Mouse (Mus musculus): ENCODE data around the gene AU040320.

The AU040320 gene

GRCm38 (mm10) chr4:126782512-126782911, 29.2 kb downstream of the AU040320 start:
- no peak for DNase-seq (ENCODE audit: extremely low spot score)

GRCm38 (mm10) chr4:126782996-126783395, 29.7 kb downstream of the AU040320 start:
- DNase-seq (ENCODE audit: extremely low spot score), result no peak

- no peak for DNase-seq (ENCODE audit: extremely low spot score)
Measured at GRCm38 (mm10) chr4:126792341-126793102, 39.2 kb downstream of the AU040320 start.

- DNase-seq (ENCODE audit: extremely low spot score), result no peak
Measured at GRCm38 (mm10) chr4:126802174-126802573, 48.8 kb downstream of the AU040320 start.

GRCm38 (mm10) chr4:126803268-126803873, 50.0 kb downstream of the AU040320 start:
- no peak for DNase-seq (ENCODE audit: extremely low spot score)

GRCm38 (mm10) chr4:126805741-126806140, 52.4 kb downstream of the AU040320 start:
- no peak for DNase-seq (ENCODE audit: extremely low spot score)

GRCm38 (mm10) chr4:126806692-126807427, 53.5 kb downstream of the AU040320 start:
- DNase-seq (ENCODE audit: extremely low spot score), result no peak

GRCm38 (mm10) chr4:126810566-126810965, 57.2 kb downstream of the AU040320 start:
- no peak for DNase-seq (ENCODE audit: extremely low spot score)

GRCm38 (mm10) chr4:126813212-126813611, 59.9 kb downstream of the AU040320 start:
- no peak for DNase-seq (ENCODE audit: extremely low spot score)

- DNase-seq (ENCODE audit: extremely low spot score), result no peak
Measured at GRCm38 (mm10) chr4:126814854-126815253, 61.5 kb downstream of the AU040320 start.

- DNase-seq (ENCODE audit: extremely low spot score), result no peak
Measured at GRCm38 (mm10) chr4:126822891-126823882, 69.8 kb downstream of the AU040320 start.

- no peak for DNase-seq (ENCODE audit: extremely low spot score)
Measured at GRCm38 (mm10) chr4:126823917-126824316, 70.6 kb downstream of the AU040320 start.

- no peak for DNase-seq (ENCODE audit: extremely low spot score)
Measured at GRCm38 (mm10) chr4:126831122-126831521, 77.8 kb downstream of the AU040320 start.

- DNase-seq (ENCODE audit: extremely low spot score), result no peak
Measured at GRCm38 (mm10) chr4:126838799-126839198, 85.5 kb downstream of the AU040320 start.

- DNase-seq (ENCODE audit: extremely low spot score), result peak; percentile 82
Measured at GRCm38 (mm10) chr4:126839873-126840272, 86.5 kb downstream of the AU040320 start.

GRCm38 (mm10) chr4:126840996-126841560, 87.7 kb downstream of the AU040320 start:
- no peak for DNase-seq (ENCODE audit: extremely low spot score)

- no peak for DNase-seq (ENCODE audit: extremely low spot score)
Measured at GRCm38 (mm10) chr4:126842911-126843310, 89.6 kb downstream of the AU040320 start.

GRCm38 (mm10) chr4:126845664-126846063, 92.3 kb downstream of the AU040320 start:
- no peak for DNase-seq (ENCODE audit: extremely low spot score)

GRCm38 (mm10) chr4:126846971-126847370, 93.6 kb downstream of the AU040320 start:
- DNase-seq (ENCODE audit: extremely low spot score), result no peak

- no peak for DNase-seq (ENCODE audit: extremely low spot score)
Measured at GRCm38 (mm10) chr4:126850019-126850777, 96.9 kb downstream of the AU040320 start.

GRCm38 (mm10) chr4:126850778-126851080, 97.4 kb downstream of the AU040320 start:
- DNase-seq (ENCODE audit: extremely low spot score), result no peak

Measured in embryo, embryonic 9.5 days (tissue).